Mouse (Mus musculus): Measurements from ENCODE around the gene Fmnl2.

- TF ChIP-seq POLR2A (IDR thresholded peaks at IDR 0.05; ENCODE audit: low read depth, low read length): no peak
- TF ChIP-seq CTCF (IDR thresholded peaks at IDR 0.05; ENCODE audit: extremely low read depth, insufficient read length, insufficient replicate concordance, low read depth, low read length): no peak
Observed at GRCm38 (mm10) chr2:52985167-52985566, 127.5 kb downstream of the Fmnl2 start.
